Mouse (Mus musculus): Measurements from ENCODE around the gene Sftpd.

Gene Sftpd

GRCm38 (mm10) chr14:41127997-41128396 lies 57.0 kb downstream of the Sftpd start:
- H3K27me3 ChIP-seq (ENCODE audit: insufficient read depth, low read length): no peaks in the 10 kb centered on the region
- TF ChIP-seq NANOG (IDR thresholded peaks at IDR 0.05; ENCODE audit: borderline replicate concordance, low read length) (no peak), CTCF (conservative IDR thresholded peaks at IDR 0.05; ENCODE audit: low read length) (peak; percentile 55), POU5F1 (IDR thresholded peaks at IDR 0.05; ENCODE audit: borderline replicate concordance, low read length) (no peak)
- no peaks in the 10 kb centered on the region for H3K36me3 ChIP-seq (ENCODE audit: insufficient read depth, low read length)
- H3K9me3 ChIP-seq (ENCODE audit: low read length): no peaks in the 10 kb centered on the region
- no peak overlapping the region for H3K4me3 ChIP-seq (replicated peaks; ENCODE audit: low read length)
- no peaks in the 10 kb centered on the region for H3K4me1 ChIP-seq (replicated peaks; ENCODE audit: low read depth, low read length)

- Histone ChIP-seq H3K4me1 (replicated peaks; ENCODE audit: low read depth, low read length) (no peaks in the 10 kb centered on the region), H3K27me3 (ENCODE audit: insufficient read depth, low read length) (no peaks in the 10 kb centered on the region), H3K36me3 (ENCODE audit: insufficient read depth, low read length) (no peaks in the 10 kb centered on the region), H3K4me3 (replicated peaks; ENCODE audit: low read length) (no peak overlapping the region), H3K9me3 (ENCODE audit: low read length) (no peaks in the 10 kb centered on the region)
- TF ChIP-seq NANOG (IDR thresholded peaks at IDR 0.05; ENCODE audit: borderline replicate concordance, low read length) (no peak), CTCF (conservative IDR thresholded peaks at IDR 0.05; ENCODE audit: low read length) (no peak), POU5F1 (IDR thresholded peaks at IDR 0.05; ENCODE audit: borderline replicate concordance, low read length) (no peak)
These were observed 60.3 kb downstream of the Sftpd start for GRCm38 (mm10) chr14:41124683-41125082.
